Mouse (Mus musculus) limb, embryonic 11.5 days (tissue): ENCODE measurements around the gene 4931406P16Rik. TPM values are rescaled to one million over a fixed set of nuclear protein-coding genes. Genes with fewer than 3 reads are reported as not detected.

Experiments
- ATAC-seq: fragments of 200-750 bp; cut with Nextera tagmentation; 2 replicates; pipeline ENCODE4 v1.8.0; 2017; ENCODE audit warnings: low read depth; ENCODE audit not compliant: insufficient number of reproducible peaks, low FRiP score, low TSS enrichment
- DNase-seq: peaks from one replicate; pipeline ENCODE4 v3.0.0-alpha.2; 2015; ENCODE audit warnings: low spot score
- H3K27ac ChIP-seq: fragments of 300-500 bp; sonication (generic); replicated peaks from 2 replicates; pipeline ENCODE4 v1.5.1; 2014; ENCODE audit warnings: low read depth, mild to moderate bottlenecking, low read length
- H3K27me3 ChIP-seq: fragments of 300-500 bp; sonication (generic); 2 replicates; pipeline ENCODE4 v1.6.1; 2014; ENCODE audit warnings: mild to moderate bottlenecking, low read length, mixed read lengths; ENCODE audit not compliant: control insufficient read depth, insufficient read depth
- H3K36me3 ChIP-seq: fragments of 300-500 bp; sonication (generic); 2 replicates; pipeline ENCODE4 v1.6.1; 2014; ENCODE audit warnings: mild to moderate bottlenecking, low read length, moderate library complexity, mixed read lengths; ENCODE audit not compliant: control insufficient read depth, insufficient read depth
- H3K4me1 ChIP-seq: fragments of 300-500 bp; sonication (generic); 2 replicates; pipeline ENCODE4 v1.6.1; 2014; ENCODE audit warnings: low read length, mixed read lengths; ENCODE audit not compliant: control insufficient read depth, insufficient read depth
- H3K4me2 ChIP-seq: fragments of 300-500 bp; sonication (generic); 2 replicates; pipeline ENCODE4 v1.6.1; 2014; ENCODE audit warnings: low read depth, mild to moderate bottlenecking, moderate library complexity; ENCODE audit not compliant: severe bottlenecking
- H3K4me3 ChIP-seq: fragments of 300-500 bp; sonication (generic); 2 replicates; pipeline ENCODE4 v1.5.1; 2014; ENCODE audit warnings: low read depth, low read length
- H3K9ac ChIP-seq: fragments of 300-500 bp; sonication (generic); 2 replicates; pipeline ENCODE4 v1.6.1; 2014; ENCODE audit warnings: mild to moderate bottlenecking, low read length
- H3K9me3 ChIP-seq: fragments of 300-500 bp; sonication (generic); 2 replicates; pipeline ENCODE4 v1.6.1; 2016; ENCODE audit warnings: low read length; ENCODE audit not compliant: control insufficient read depth
- WGBS: fragments of 180-500 bp; shearing (Covaris S2); extraction: QIAGEN DNeasy Blood & Tissue Kit; methylation state at CpG from one replicate; pipeline ENCODE4 v1.1.7; 2014; 5-methylcytosine and 5-hydroxymethylcytosine counted together
- polyA plus RNA-seq: library from polyadenylated mRNA; unstranded; fragments of >200 nt; fragmentation: Nextera tagmentation; extraction: Ambion mirVana; gene quantifications from 2 replicates; pipeline ENCODE4 v1.2.1, GENCODE M21; 2014

Gene 4931406P16Rik
- polyA plus RNA-seq, 1 experiment from 2014 or later: 26.7 TPM

DNA sequence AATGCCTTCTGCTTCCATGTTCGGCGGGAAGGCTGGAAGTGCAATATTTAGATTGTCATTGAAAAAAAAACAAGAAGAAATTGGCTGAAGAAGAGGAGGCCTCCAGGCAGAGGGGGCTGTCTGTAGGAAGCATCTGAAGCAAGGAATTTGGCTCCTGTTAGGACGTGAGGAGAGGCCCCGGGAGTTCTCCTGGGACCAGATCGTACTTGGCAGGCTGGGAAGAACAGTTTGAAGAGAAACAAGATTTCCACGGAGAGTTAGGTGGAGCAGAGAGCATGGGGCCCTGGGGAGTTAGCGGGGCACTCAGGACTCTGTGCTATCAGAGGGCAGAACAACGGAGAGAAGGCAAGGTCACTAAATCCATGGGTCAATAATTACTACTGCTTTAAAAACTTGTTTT is 10.0 kb upstream of the 4931406P16Rik start:
- Histone ChIP-seq H3K9ac (no peak overlapping the region), H3K9me3 (no peaks in the 10 kb centered on the region), H3K4me1 (no peaks in the 10 kb centered on the region), H3K4me2 (no peak overlapping the region), H3K27ac (no peak overlapping the region), H3K4me3 (no peak overlapping the region), H3K36me3 (no peaks in the 10 kb centered on the region), H3K27me3 (no peaks in the 10 kb centered on the region)
- WGBS: 84% methylated on average over 8 of the region's 8 CpGs
- ATAC-seq (no peak), DNase-seq (no peak)

DNA sequence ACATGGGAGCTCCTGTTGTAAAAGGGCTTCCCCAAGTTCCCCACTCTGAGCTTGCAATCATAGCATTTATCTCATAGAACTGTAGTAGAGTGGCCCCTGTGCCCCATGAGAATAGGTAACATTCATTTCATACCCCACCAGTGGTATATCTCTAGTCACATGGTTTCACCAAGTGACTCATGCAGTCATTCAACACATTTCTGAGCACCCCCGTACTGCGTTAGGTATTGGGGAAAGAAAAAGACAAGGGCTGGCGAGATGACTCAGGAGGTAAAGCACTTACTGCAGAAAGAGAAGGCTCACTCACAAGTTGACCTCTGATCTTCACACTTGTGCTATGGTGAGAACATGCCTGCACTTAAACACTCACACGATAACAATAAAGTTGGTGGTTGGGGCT is 8.6 kb upstream of the 4931406P16Rik start:
- Histone ChIP-seq H3K27ac (no peak overlapping the region), H3K9me3 (no peaks in the 10 kb centered on the region), H3K36me3 (no peaks in the 10 kb centered on the region), H3K4me1 (no peaks in the 10 kb centered on the region), H3K9ac (no peak overlapping the region), H3K27me3 (no peaks in the 10 kb centered on the region), H3K4me2 (no peak overlapping the region), H3K4me3 (no peak overlapping the region)
- ATAC-seq: no peak
- DNase-seq: no peak
- WGBS: 90% methylated on average over 4 of the region's 4 CpGs

DNA sequence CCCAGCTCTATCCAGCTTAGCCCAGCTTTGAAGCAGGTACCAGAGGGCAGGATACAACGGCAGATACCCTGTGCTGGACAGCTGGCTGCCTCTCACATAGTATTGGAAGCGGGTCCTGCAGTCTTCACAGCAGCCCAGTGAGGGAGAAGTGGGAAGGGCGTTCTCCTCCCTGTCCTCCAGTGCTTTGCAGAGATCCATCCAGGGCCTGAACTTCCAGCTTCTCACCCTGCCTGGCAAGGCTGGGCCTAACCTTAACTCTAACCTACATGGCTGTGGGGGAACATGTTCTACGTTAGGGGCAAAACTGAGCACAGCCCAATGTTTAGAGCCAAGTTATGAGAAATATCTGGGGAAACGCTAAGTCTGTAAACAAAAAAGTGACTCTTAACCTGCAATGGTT is 7.8 kb upstream of the 4931406P16Rik start:
- WGBS: 83% methylated on average over 5 of the region's 5 CpGs
- H3K4me1 ChIP-seq: no peaks in the 10 kb centered on the region

DNA sequence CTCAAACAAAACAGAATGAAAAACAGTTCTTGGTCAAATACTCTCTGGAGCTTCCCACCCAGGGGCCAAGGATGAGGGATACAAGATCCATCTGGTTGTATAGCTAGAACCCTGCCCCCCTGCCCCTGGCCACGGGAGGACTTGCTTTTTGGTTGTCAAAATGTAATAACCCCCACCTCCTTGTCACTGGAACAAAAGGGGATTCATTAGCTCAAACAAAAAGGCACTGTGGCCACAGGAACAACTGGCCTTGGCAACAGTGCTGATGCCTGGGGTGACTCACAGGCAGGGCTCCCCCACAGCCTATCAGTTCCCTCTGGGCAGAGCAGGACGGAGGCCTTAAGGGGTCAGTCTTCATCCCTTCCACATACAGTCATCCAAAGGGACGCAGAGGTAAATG is 6.6 kb upstream of the 4931406P16Rik start:
- ATAC-seq: no peak
- DNase-seq: no peak
- 51% methylated on average over 3 of the region's 3 CpGs for WGBS

More for the DNA sequence above, 7.8 kb upstream of the 4931406P16Rik start:
- no peaks in the 10 kb centered on the region for H3K27me3 ChIP-seq
- H3K27ac ChIP-seq: no peak overlapping the region
- no peak overlapping the region for H3K4me2 ChIP-seq
- DNase-seq (no peak), ATAC-seq (no peak)
- no peaks in the 10 kb centered on the region for H3K9me3 ChIP-seq
- no peak overlapping the region for H3K9ac ChIP-seq
- no peak overlapping the region for H3K4me3 ChIP-seq
- no peaks in the 10 kb centered on the region for H3K36me3 ChIP-seq

DNA sequence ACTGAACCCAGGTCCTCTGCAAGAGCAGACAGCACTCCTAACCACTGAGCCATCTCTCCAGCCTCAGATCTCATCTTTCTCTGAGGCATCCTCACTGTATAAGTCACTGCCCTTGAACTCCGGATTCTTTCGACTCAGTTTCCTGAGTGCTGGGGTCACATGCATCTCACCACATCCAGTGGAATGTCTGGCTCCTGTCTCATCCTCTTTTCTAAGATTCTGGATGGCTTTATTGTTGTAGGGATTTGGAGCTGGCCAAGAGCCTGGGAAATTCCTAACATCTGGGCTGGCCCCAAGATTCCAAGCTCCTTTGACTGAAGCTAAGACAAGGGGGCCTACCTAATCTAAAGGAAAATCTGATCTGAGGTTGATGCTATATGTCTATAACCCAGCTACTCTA is 5.8 kb upstream of the 4931406P16Rik start:
- Histone ChIP-seq H3K4me3 (no peak overlapping the region), H3K27ac (no peak overlapping the region), H3K27me3 (no peaks in the 10 kb centered on the region), H3K9ac (no peak overlapping the region), H3K9me3 (no peaks in the 10 kb centered on the region), H3K4me1 (no peaks in the 10 kb centered on the region), H3K4me2 (no peak overlapping the region), H3K36me3 (no peaks in the 10 kb centered on the region)
- ATAC-seq (no peak), DNase-seq (no peak)
- 87% methylated on average over 2 of the region's 2 CpGs for WGBS

More for the DNA sequence above, 6.6 kb upstream of the 4931406P16Rik start:
- H3K27me3 ChIP-seq: no peaks in the 10 kb centered on the region
- H3K9ac ChIP-seq: no peak overlapping the region
- no peak overlapping the region for H3K4me3 ChIP-seq
- H3K27ac ChIP-seq: no peak overlapping the region
- H3K4me1 ChIP-seq: no peaks in the 10 kb centered on the region
- no peaks in the 10 kb centered on the region for H3K9me3 ChIP-seq
- no peak overlapping the region for H3K4me2 ChIP-seq
- H3K36me3 ChIP-seq: no peaks in the 10 kb centered on the region

DNA sequence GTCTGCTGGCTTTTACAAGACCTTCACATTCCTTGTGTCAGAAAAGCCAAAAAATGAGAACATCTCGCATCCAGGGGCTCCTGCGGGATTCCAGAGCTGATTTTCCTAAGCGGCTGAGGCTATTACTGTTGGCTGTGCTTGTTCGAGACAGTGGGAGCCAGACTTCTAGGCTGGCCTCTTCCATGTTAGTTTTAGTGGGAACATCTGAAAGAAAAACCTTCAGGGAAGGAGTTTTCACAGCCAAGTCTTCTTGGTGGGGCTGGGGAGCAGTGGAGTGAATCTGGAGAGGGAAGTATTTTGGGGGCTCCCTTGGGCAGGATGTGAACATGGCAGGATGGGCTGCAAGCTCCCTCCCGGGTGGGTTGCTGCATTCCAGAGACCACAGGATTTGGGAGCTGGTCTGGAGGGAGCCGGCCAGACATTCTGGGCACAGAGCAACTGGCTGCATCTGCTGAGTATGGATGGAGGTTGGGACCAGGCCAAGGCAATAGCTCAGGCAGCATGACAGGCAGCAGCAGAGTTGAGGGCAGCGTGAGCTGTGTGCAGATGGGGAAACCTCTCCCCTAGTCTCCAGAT is 4.6 kb upstream of the 4931406P16Rik start:
- Histone ChIP-seq H3K27ac (no peak overlapping the region), H3K36me3 (no peaks in the 10 kb centered on the region), H3K27me3 (no peaks in the 10 kb centered on the region), H3K4me2 (no peak overlapping the region), H3K4me3 (no peak overlapping the region), H3K4me1 (no peaks in the 10 kb centered on the region), H3K9ac (no peak overlapping the region; the same call in 1 of the 2 replicates), H3K9me3 (no peaks in the 10 kb centered on the region)
- 66% methylated on average over 7 of the region's 7 CpGs for WGBS
- DNase-seq (no peak), ATAC-seq (no peak)

DNA sequence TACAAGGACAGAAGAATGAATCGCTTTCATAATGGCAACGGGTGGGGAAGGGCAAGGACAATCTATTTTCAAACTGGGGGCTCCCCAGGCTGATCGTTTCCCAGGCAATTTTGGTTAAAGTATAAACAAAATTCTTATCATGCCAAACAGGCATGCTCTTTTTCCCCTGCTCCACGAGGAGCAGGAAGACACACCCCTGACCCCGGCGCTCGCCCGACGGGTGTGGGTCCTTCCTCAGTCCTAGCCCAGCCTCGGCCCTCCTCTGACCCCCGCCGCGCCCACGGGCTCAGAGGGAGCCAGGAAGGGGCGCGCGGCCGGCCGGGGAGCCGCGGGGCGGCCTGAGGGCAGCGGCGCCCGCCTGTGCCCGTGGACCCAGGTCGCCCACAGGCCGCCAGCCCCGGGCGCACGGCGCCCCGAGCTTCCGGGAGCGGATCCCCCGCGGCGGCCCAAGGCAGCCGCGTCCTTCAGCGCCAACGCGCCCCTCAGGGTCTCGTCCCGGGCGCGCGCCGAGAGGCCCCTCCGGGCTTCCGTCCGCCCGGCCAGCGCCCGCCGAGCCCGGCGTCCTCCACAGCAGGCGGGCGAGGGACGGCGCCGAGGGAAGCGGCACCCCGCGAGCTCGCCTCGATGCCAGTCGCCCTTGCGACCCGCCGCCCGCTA is 437 bp downstream of the 4931406P16Rik start:
- 0 out of 2 replicates have a peak, but pooled peaks cover 2% of the 10 kb centered on the region for H3K4me1 ChIP-seq
- WGBS: under 1% methylated on average over 43 of the region's 73 CpGs
- H3K36me3 ChIP-seq: no peaks in the 10 kb centered on the region
- DNase-seq (peak; percentile 66), ATAC-seq (peak; percentile 84)
- H3K9ac ChIP-seq: peak overlapping the region; percentile 78
- H3K27me3 ChIP-seq: no peaks in the 10 kb centered on the region
- H3K4me2 ChIP-seq: peak overlapping the region; percentile 74
- no peaks in the 10 kb centered on the region for H3K9me3 ChIP-seq
- H3K4me3 ChIP-seq: peak overlapping the region; percentile 85
- H3K27ac ChIP-seq: peak overlapping the region; percentile 38

DNA sequence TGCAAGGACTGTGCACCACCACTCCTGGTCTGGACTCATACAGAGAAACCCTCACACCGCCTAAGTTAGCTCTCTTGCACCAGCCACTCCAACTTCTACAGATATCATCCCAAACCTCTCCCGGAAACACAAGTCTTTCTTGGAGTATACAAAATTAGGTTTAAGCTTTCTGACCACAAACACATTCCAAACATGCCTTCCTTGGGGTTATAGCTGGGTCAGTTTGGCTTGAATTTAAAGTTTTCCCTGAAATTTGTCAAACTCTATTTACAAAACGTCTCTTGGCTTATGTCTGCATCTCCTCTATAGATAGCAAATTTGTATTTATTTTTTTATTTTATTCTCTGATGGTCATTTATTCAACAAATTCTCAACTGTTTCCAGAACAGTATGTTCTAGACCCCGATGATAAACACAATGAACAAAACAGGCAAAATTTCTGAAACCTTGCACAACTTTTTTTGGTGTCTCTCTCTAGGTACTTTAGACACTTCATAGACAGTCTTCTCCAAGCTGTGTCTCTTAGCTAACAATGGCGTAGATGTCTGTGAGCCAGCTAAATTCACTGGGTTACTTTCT is 4.1 kb downstream of the 4931406P16Rik start:
- DNase-seq: no peak
- WGBS: 78% methylated on average over 5 of the region's 5 CpGs

More for the DNA sequence above, 4.1 kb downstream of the 4931406P16Rik start:
- Histone ChIP-seq H3K36me3 (no peaks in the 10 kb centered on the region), H3K4me3 (no peak overlapping the region), H3K27me3 (no peaks in the 10 kb centered on the region), H3K27ac (no peak overlapping the region), H3K4me2 (no peak overlapping the region), H3K9me3 (no peaks in the 10 kb centered on the region), H3K4me1 (0 out of 2 replicates have a peak, but pooled peaks cover 2% of the 10 kb centered on the region), H3K9ac (no peak overlapping the region)
- no peak for ATAC-seq
